Mouse (Mus musculus): ENCODE measurements at regions not wholly inside any gene's neighbourhood (a gene's known extent, or its start where the extent isn't known, plus 50 kb on each side); places are given as distances from the start of the nearest gene placed in this dataset.
A peak's percentile ranks its signal among the peaks of the same experiment; 100 is the strongest.

- DNase-seq (ENCODE audit: low spot score in 2 of 2), result no peak
Measured at GRCm38 (mm10) chr10:46454442-46454841, 876.8 kb downstream of the Hace1 start.

DNA sequence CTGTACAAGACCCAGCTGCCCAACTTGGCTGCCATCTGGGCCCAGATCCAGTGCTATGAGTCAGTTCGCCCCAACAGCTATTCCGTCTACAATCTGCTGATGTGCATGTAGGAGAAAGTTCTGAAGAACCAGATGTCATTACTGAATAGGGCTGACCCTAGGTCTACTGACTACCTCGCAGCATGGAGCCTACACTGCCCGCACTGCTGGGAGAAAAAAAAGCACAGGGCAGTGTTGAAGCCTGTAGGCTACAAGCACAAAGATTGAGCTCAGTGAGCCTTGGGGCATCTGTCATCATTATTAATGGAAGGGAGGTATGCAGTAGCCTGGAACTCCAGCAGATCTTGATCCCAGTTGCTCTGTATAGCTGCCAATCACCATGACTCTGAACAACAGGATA, 881.1 kb downstream of the Hace1 start:
- peak in 1 of 2 experiments; percentile 3 for DNase-seq (ENCODE audit: low spot score in 2 of 2)

DNA sequence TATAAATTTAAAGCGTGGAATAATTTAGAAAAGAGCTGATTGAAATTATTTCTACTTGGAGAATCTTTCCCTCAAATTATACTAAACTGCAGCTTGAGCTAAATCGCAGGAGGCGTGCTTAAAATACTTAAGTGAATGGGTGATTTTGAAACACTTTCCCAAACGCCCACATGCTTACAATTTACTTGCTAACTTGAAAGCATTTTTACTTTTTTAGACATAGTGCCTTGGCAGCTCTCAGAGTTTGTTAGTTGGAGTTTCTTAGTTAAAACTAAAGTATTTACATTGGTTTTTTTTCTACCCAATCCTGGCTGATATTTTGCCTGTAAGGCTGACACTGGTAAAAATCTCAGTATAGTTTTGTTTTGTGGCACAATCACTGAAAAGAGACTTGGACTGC, 906.0 kb downstream of the Hace1 start:
- peak; percentile 38 to 45 for DNase-seq (ENCODE audit: low spot score in 2 of 2)
